Mouse (Mus musculus) liver, adult 2 months (tissue): ENCODE results near the gene Micall1. TPM values are rescaled to one million over a fixed set of nuclear protein-coding genes. Genes with fewer than 3 reads are reported as not detected.

Experiments used
- DNase-seq: peaks from one replicate; pipeline ENCODE4 v3.0.0-alpha.2; 2011; ENCODE audit warnings: low read depth, low spot score; ENCODE audit errors: extremely low read depth
- H3K27ac ChIP-seq: fragments of 200-500 bp; replicated peaks from 2 replicates; pipeline ENCODE4 v1.5.1; 2012; ENCODE audit warnings: low read depth, mild to moderate bottlenecking, control low read depth, inconsistent platforms, low read length; ENCODE audit not compliant: insufficient read depth
- H3K27me3 ChIP-seq: fragments of 200-500 bp; 2 replicates; pipeline ENCODE4 v1.6.1; 2012; ENCODE audit warnings: mild to moderate bottlenecking, moderate library complexity, low read length, inconsistent platforms; ENCODE audit not compliant: control insufficient read depth, insufficient read depth
- H3K36me3 ChIP-seq: fragments of 200-500 bp; 2 replicates; pipeline ENCODE4 v1.6.1; 2012; ENCODE audit warnings: low read length, inconsistent platforms; ENCODE audit not compliant: control insufficient read depth, insufficient read depth
- H3K4me1 ChIP-seq: fragments of 200-500 bp; 2 replicates; pipeline ENCODE4 v1.6.1; 2011; ENCODE audit warnings: low read length; ENCODE audit not compliant: control insufficient read depth, insufficient read depth
- H3K4me3 ChIP-seq: fragments of 200-500 bp; 2 replicates; pipeline ENCODE4 v1.5.1; 2011; ENCODE audit warnings: low read depth, mild to moderate bottlenecking, control low read depth, low read length, moderate library complexity; ENCODE audit not compliant: insufficient read depth
- H3K79me2 ChIP-seq: fragments of 200-500 bp; 2 replicates; pipeline ENCODE4 v1.6.1; 2012; ENCODE audit warnings: inconsistent platforms, mild to moderate bottlenecking, low read length, moderate library complexity; ENCODE audit not compliant: control insufficient read depth, insufficient read depth
- H3K9ac ChIP-seq: fragments of 200-500 bp; 2 replicates; pipeline ENCODE4 v1.6.1; 2012; ENCODE audit warnings: low read depth, mild to moderate bottlenecking, control low read depth, inconsistent platforms, low read length
- CTCF ChIP-seq: fragments of 200-500 bp; IDR thresholded peaks from 2 replicates; pipeline ENCODE4 v1.5.1; 2011; ENCODE audit warnings: low read depth, low read length, control low read depth
- POLR2A ChIP-seq: fragments of 200-500 bp; IDR thresholded peaks from 2 replicates; pipeline ENCODE4 v1.6.1; 2011; ENCODE audit warnings: low read length, control low read depth; ENCODE audit not compliant: insufficient read depth; ENCODE audit errors: extremely low read depth
- WGBS: fragments of 180-500 bp; shearing (Covaris S2); methylation state at CpG from one replicate; pipeline ENCODE4 v1.1.7; 2018; 5-methylcytosine and 5-hydroxymethylcytosine counted together
- polyA plus RNA-seq: library from polyadenylated mRNA; depleted of rRNA; stranded (reverse); fragments of >200 nt; gene quantifications from 2 replicates; pipeline ENCODE4 v1.2.3, GENCODE M21; 2012; rRNA removed
- total RNA-seq: library from RNA; depleted of rRNA; stranded (reverse); fragments of >200 nt; gene quantifications from 2 replicates; pipeline ENCODE4 v1.2.3, GENCODE M21; 2014; rRNA removed

The Micall1 gene
- total RNA-seq (3.0 and 3.3 TPM in 2 replicates), polyA plus RNA-seq (6.2 and 8.9 TPM in 2 replicates)

DNA sequence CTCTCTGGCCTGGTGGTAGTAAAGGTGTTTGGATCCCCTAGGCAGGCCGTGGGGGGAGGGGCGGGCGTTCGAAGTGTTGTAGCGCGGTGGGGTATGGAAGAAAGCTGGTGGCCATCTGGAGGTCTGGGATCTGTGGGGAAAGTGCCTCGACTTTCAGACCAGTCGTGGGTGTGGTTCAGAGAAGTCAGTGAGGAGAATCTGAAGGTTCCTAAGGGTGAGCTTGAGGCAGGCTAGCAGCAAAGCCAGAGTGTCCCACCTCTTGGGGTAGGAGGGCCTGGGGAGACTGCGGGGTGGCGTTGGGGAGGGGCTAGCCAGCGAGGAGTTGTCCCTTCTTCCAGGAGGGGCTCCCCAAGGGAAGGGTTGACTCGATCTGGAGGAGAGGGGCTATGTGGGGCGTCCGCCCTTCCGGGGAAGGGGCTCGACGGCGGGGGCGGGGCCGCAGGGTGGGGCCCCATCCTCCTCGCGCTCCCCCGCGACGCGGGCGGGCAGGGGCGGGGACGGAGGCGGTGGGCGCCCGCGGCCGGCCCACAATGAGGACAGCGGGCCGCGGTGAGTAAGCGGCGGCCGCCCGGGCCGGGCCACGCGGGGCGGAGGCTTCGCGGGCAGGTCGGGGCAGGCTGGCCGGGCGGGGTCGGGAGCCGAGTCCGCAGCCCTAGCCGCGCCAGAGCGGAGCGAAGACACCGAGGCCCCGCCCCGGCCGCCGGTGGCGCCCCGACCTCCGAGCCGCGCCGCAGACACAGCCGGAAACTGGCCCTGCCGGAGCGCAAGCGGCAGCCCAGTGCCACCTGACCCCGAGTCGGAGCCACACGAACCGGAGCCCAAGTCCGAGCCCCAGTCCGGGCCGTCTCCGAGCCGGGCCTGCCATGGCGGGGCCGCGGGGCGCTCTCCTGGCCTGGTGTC is at the start of gene Micall1:
Gene Micall1, plus strand, starts transcription at position 478 of the 900 bp plus-strand sequence.
- TF ChIP-seq CTCF (no peak), POLR2A (peak; percentile 61; the same call in 1 of the 2 replicates)
- Histone ChIP-seq H3K4me1 (peaks cover 11% of the 10 kb centered on the region), H3K36me3 (no peaks in the 10 kb centered on the region), H3K27ac (peak within 1 kb of the TSS; percentile 68), H3K9ac (peak within 1 kb of the TSS; percentile 98), H3K27me3 (no peaks in the 10 kb centered on the region), H3K4me3 (peak within 1 kb of the TSS; percentile 94), H3K79me2 (peaks cover 16% of the 10 kb centered on the region)
- peak; percentile 60 for DNase-seq
- 3% methylated on average over 72 of the region's 85 CpGs for WGBS

DNA sequence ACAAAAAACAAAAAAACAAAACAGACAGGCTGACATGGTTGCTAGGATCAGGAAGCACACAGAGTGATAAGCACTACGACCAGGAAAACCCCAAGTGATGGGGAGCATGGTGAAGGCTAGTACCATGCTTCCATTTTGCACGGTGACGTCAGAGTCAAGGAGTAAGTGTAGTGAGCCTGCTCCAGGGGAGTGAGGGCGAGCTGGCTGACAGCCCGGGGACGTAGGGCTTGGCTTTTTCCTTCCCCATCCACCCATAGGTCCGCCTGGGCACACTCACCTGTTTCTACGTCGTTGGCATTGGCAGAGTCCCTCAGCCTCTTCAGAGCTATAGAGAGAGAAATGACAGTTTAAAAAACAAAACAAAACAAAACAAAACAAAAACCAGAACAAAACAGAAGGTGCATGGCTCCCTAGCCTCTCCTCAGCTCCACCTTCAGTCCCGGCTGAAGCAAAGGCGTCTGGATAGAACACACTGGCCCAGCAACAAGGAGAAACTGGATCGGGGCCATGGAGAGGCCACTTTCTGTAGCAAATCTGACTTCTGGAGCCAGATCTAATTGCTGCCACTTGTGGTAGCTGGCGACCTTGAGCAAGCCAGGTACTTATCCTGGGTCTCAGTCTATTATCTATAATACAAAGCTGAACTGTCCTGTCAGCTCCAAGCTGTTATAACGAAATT is 47.7 kb upstream of the Micall1 start:
- Histone ChIP-seq H3K9ac (no peak overlapping the region), H3K79me2 (no peaks in the 10 kb centered on the region), H3K27ac (no peak overlapping the region), H3K4me1 (peaks cover 2% of the 10 kb centered on the region; the same call in 1 of the 2 replicates), H3K4me3 (no peak overlapping the region), H3K27me3 (no peaks in the 10 kb centered on the region), H3K36me3 (peaks cover 2% of the 10 kb centered on the region; the same call in 1 of the 2 replicates)
- no peak for TF ChIP-seq POLR2A
- no peak for TF ChIP-seq CTCF
- WGBS, result 91% methylated on average over 14 of the region's 14 CpGs
- no peak for DNase-seq

DNA sequence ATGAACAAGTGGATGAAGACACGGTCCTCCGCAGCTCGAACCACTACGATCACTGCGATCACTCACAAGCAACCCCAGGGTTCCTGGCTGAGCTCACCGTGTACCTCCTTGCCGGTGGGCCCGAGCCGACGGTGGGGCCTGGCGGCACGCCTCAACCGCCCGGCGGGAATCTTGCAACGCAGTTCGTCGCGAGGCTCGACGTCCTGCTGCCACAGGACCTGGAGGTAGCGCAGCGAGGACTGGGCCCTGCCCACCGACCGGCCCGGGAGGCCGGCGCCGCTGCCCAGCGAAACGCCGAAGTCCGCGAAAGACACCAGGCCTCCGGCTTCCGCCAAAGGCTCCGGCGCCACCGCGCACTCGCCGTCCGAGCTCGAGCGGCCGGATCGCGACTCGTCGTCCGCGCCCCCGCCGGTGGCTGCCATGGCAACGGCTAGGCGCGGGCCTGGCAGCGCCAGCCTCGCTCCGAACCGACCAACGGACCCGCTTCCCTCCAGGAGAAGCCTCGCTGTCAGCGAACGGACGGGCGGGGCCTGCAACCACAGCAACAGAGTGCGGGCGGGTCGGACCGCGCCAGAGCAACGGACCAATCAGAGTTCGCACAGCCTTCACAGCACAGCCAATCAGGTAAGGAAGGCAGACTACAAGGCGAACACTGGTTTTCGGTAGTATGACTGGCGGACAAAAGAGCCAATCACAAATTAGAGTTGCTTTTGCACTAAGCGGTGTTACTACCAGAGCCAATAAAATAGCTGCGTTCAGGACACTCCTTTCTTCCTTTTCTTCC is 46.1 kb upstream of the Micall1 start, which contains the start of gene Ankrd54:
Gene Ankrd54, minus strand, starts transcription at position 518 of the 784 bp plus-strand sequence.
- no peaks in the 10 kb centered on the region for H3K79me2 ChIP-seq
- no peak for TF ChIP-seq CTCF
- peak; percentile 78 for TF ChIP-seq POLR2A
- H3K4me1 ChIP-seq, result peaks cover 2% of the 10 kb centered on the region; the same call in 1 of the 2 replicates
- peak within 1 kb of the TSS; percentile 17 for H3K27ac ChIP-seq
- no peaks in the 10 kb centered on the region for H3K27me3 ChIP-seq
- H3K4me3 ChIP-seq, result peak within 1 kb of the TSS; percentile 73
- peak within 1 kb of the TSS; percentile 81 for H3K9ac ChIP-seq
- under 1% methylated on average over 80 of the region's 80 CpGs for WGBS
- peak; percentile 100 for DNase-seq
- H3K36me3 ChIP-seq, result peaks cover 2% of the 10 kb centered on the region; the same call in 1 of the 2 replicates

DNA sequence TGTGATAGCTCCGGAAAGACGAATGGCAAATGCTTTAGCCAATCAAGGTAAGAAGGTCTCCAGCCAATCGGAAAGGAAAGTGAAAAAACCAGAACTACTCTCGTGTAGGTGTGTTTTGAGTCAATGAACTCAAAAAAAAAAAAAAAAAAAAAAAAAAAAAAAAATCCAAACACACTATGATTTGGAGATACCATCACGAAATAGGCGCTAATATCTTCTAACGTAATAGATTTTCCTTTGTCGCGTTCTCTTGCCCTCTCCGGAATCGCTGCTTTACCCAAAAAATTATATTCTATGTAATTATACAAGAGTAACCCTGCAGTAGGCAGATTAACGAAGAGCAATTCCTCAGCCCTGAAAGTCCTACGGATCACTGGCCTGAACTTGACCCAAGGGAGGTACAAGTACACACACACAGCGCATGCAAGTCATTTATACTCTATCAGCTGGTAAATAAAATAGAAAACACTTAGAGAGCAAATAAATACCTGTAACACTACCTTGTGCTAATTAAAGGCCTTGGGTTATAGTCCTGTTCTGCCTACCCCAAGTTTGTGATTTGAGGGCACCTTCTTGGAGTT is 45.4 kb upstream of the Micall1 start:
- no peak overlapping the region for H3K4me3 ChIP-seq
- DNase-seq, result peak; percentile 76
- H3K79me2 ChIP-seq, result no peaks in the 10 kb centered on the region
- TF ChIP-seq CTCF, result no peak
- TF ChIP-seq POLR2A, result no peak
- WGBS, result 4% methylated on average over 14 of the region's 14 CpGs
- H3K27me3 ChIP-seq, result no peaks in the 10 kb centered on the region
- H3K4me1 ChIP-seq, result peaks cover 2% of the 10 kb centered on the region; the same call in 1 of the 2 replicates
- no peak overlapping the region for H3K9ac ChIP-seq
- H3K27ac ChIP-seq, result peak overlapping the region; percentile 9; the same call in 1 of the 2 replicates
- H3K36me3 ChIP-seq, result peaks cover 2% of the 10 kb centered on the region; the same call in 1 of the 2 replicates
